Mouse (Mus musculus) embryonic facial prominence, embryonic 12.5 days (tissue): ENCODE results near the gene Srms. TPM values are rescaled to one million over a fixed set of nuclear protein-coding genes. Genes with fewer than 3 reads are reported as not detected.

Source experiments
- ATAC-seq: fragments of 200-750 bp; cut with Nextera tagmentation; 2 replicates; pipeline ENCODE4 v1.8.0; 2017; ENCODE audit not compliant: insufficient number of reproducible peaks, insufficient read depth, low FRiP score, low TSS enrichment
- H3K27ac ChIP-seq: fragments of 300-500 bp; sonication (generic); 2 replicates; pipeline ENCODE4 v1.5.1; 2016; ENCODE audit warnings: mild to moderate bottlenecking
- H3K27me3 ChIP-seq: fragments of 300-500 bp; sonication (generic); 2 replicates; pipeline ENCODE4 v1.6.1; 2016; ENCODE audit warnings: mild to moderate bottlenecking, moderate library complexity
- H3K36me3 ChIP-seq: fragments of 300-500 bp; sonication (generic); 2 replicates; pipeline ENCODE4 v1.6.1; 2016; ENCODE audit warnings: mild to moderate bottlenecking
- H3K4me1 ChIP-seq: fragments of 300-500 bp; sonication (generic); 2 replicates; pipeline ENCODE4 v1.6.1; 2016
- H3K4me2 ChIP-seq: fragments of 300-500 bp; sonication (generic); replicated peaks from 2 replicates; pipeline ENCODE4 v1.6.1; 2016; ENCODE audit warnings: mild to moderate bottlenecking, moderate library complexity
- H3K4me3 ChIP-seq: fragments of 300-500 bp; sonication (generic); 2 replicates; pipeline ENCODE4 v1.5.1; 2016; ENCODE audit warnings: mild to moderate bottlenecking
- H3K9ac ChIP-seq: fragments of 300-500 bp; sonication (generic); 2 replicates; pipeline ENCODE4 v1.6.1; 2016; ENCODE audit warnings: mild to moderate bottlenecking, moderate library complexity
- H3K9me3 ChIP-seq: fragments of 300-500 bp; sonication (generic); 2 replicates; pipeline ENCODE4 v1.6.1; 2016; ENCODE audit warnings: mild to moderate bottlenecking, moderate library complexity
- WGBS: fragments of 180-500 bp; shearing (Covaris S2); methylation state at CpG from one replicate; pipeline ENCODE4 v1.1.7; 2016; 5-methylcytosine and 5-hydroxymethylcytosine counted together
- polyA plus RNA-seq: library from polyadenylated mRNA; unstranded; fragments of >200 nt; fragmentation: Nextera tagmentation; extraction: Ambion mirVana; gene quantifications from 2 replicates; pipeline ENCODE4 v1.2.1, GENCODE M21; 2016

The Srms gene
- polyA plus RNA-seq, 1 experiment from 2014 or later: 0.12 TPM

GRCm38 (mm10) chr2:181189321-181189720 lies 23.7 kb downstream of the Srms start:
- H3K27ac ChIP-seq: peak overlapping the region; percentile 57; the same call in 1 of the 2 replicates
- H3K9ac ChIP-seq: no peak overlapping the region
- 75% methylated on average over 1 of the region's 1 CpGs for WGBS
- no peak for ATAC-seq
- peaks cover 10% of the 10 kb centered on the region for H3K4me1 ChIP-seq
- H3K4me3 ChIP-seq: no peak overlapping the region
- H3K9me3 ChIP-seq: no peaks in the 10 kb centered on the region
- H3K4me2 ChIP-seq: no peak overlapping the region
- H3K36me3 ChIP-seq: peaks cover 8% of the 10 kb centered on the region; the same call in 1 of the 2 replicates
- H3K27me3 ChIP-seq: no peaks in the 10 kb centered on the region

- Histone ChIP-seq H3K4me1 (peaks cover 10% of the 10 kb centered on the region), H3K27me3 (no peaks in the 10 kb centered on the region), H3K36me3 (peaks cover 8% of the 10 kb centered on the region; the same call in 1 of the 2 replicates), H3K4me2 (peak overlapping the region; percentile 69), H3K4me3 (peak overlapping the region; percentile 77), H3K9me3 (no peaks in the 10 kb centered on the region), H3K27ac (peak overlapping the region; percentile 57), H3K9ac (peak overlapping the region; percentile 40; the same call in 1 of the 2 replicates)
- ATAC-seq: no peak
- WGBS: 31% methylated on average over 2 of the region's 2 CpGs
Observed at GRCm38 (mm10) chr2:181188681-181189080, 24.3 kb downstream of the Srms start.

GRCm38 (mm10) chr2:181187121-181188000 lies 25.6 kb downstream of the Srms start, which contains the start of gene Ppdpf:
TSS of gene Ppdpf (plus strand) at chr2:181187247.
- no peaks in the 10 kb centered on the region for H3K27me3 ChIP-seq
- peak within 1 kb of the TSS; percentile 94 for H3K27ac ChIP-seq
- peak within 1 kb of the TSS; percentile 69 for H3K4me2 ChIP-seq
- H3K36me3 ChIP-seq: peaks cover 8% of the 10 kb centered on the region; the same call in 1 of the 2 replicates
- H3K4me1 ChIP-seq: peaks cover 10% of the 10 kb centered on the region
- under 1% methylated on average over 64 of the region's 64 CpGs for WGBS
- no peaks in the 10 kb centered on the region for H3K9me3 ChIP-seq
- peak within 1 kb of the TSS; percentile 95 for H3K9ac ChIP-seq
- peak within 1 kb of the TSS; percentile 77 for H3K4me3 ChIP-seq
- peak; percentile 95 for ATAC-seq

- Histone ChIP-seq H3K4me3 (peak overlapping the region; percentile 77), H3K9ac (peak overlapping the region; percentile 95; the same call in 1 of the 2 replicates), H3K9me3 (no peaks in the 10 kb centered on the region), H3K27ac (peak overlapping the region; percentile 94), H3K36me3 (peaks cover 8% of the 10 kb centered on the region; the same call in 1 of the 2 replicates), H3K27me3 (no peaks in the 10 kb centered on the region), H3K4me1 (peaks cover 10% of the 10 kb centered on the region), H3K4me2 (peak overlapping the region; percentile 69)
- under 1% methylated on average over 14 of the region's 14 CpGs for WGBS
- ATAC-seq: peak; percentile 78
Observed at GRCm38 (mm10) chr2:181186635-181187034, 26.4 kb downstream of the Srms start.

- no peaks in the 10 kb centered on the region for H3K36me3 ChIP-seq
- no peaks in the 10 kb centered on the region for H3K9me3 ChIP-seq
- no peak overlapping the region for H3K4me2 ChIP-seq
- H3K27ac ChIP-seq: no peak overlapping the region
- no peak for ATAC-seq
- 86% methylated on average over 6 of the region's 6 CpGs for WGBS
- H3K27me3 ChIP-seq: no peaks in the 10 kb centered on the region; the same call in 1 of the 2 replicates
- H3K4me3 ChIP-seq: no peak overlapping the region
- no peaks in the 10 kb centered on the region for H3K4me1 ChIP-seq
- H3K9ac ChIP-seq: no peak overlapping the region
Observed at GRCm38 (mm10) chr2:181180898-181181297, 32.1 kb downstream of the Srms start.

- Histone ChIP-seq H3K9ac (no peak overlapping the region), H3K4me1 (no peaks in the 10 kb centered on the region), H3K4me2 (no peak overlapping the region), H3K36me3 (no peaks in the 10 kb centered on the region), H3K27ac (no peak overlapping the region), H3K4me3 (no peak overlapping the region), H3K9me3 (no peaks in the 10 kb centered on the region), H3K27me3 (no peaks in the 10 kb centered on the region; the same call in 1 of the 2 replicates)
- no peak for ATAC-seq
- WGBS: 88% methylated on average over 5 of the region's 5 CpGs
Observed at GRCm38 (mm10) chr2:181178471-181178870, 34.5 kb downstream of the Srms start.

GRCm38 (mm10) chr2:181178015-181178414 lies 35.0 kb downstream of the Srms start:
- Histone ChIP-seq H3K36me3 (no peaks in the 10 kb centered on the region), H3K4me2 (no peak overlapping the region)
- no peak for ATAC-seq

GRCm38 (mm10) chr2:181174646-181175045 lies 38.3 kb downstream of the Srms start:
- H3K4me2 ChIP-seq: no peak overlapping the region
- no peaks in the 10 kb centered on the region for H3K27me3 ChIP-seq
- H3K9ac ChIP-seq: no peak overlapping the region
- no peak overlapping the region for H3K4me3 ChIP-seq
- no peak for ATAC-seq
- WGBS: 90% methylated on average over 3 of the region's 3 CpGs
- no peaks in the 10 kb centered on the region for H3K4me1 ChIP-seq
- H3K36me3 ChIP-seq: no peaks in the 10 kb centered on the region
- H3K27ac ChIP-seq: no peak overlapping the region
- no peaks in the 10 kb centered on the region for H3K9me3 ChIP-seq

More at GRCm38 (mm10) chr2:181178015-181178414, 35.0 kb downstream of the Srms start:
- no peak overlapping the region for H3K4me3 ChIP-seq
- no peaks in the 10 kb centered on the region for H3K4me1 ChIP-seq
- WGBS: 81% methylated on average over 3 of the region's 3 CpGs
- no peaks in the 10 kb centered on the region for H3K9me3 ChIP-seq
- no peak overlapping the region for H3K9ac ChIP-seq
- H3K27me3 ChIP-seq: no peaks in the 10 kb centered on the region; the same call in 1 of the 2 replicates
- no peak overlapping the region for H3K27ac ChIP-seq

GRCm38 (mm10) chr2:181166469-181166868 lies 46.5 kb downstream of the Srms start:
- H3K4me1 ChIP-seq: no peaks in the 10 kb centered on the region
- H3K27me3 ChIP-seq: 0 out of 2 replicates have a peak, but pooled peaks cover 3% of the 10 kb centered on the region
- no peak overlapping the region for H3K4me3 ChIP-seq
- H3K27ac ChIP-seq: no peak overlapping the region
- WGBS: 69% methylated on average over 5 of the region's 5 CpGs
- no peak overlapping the region for H3K9ac ChIP-seq
- no peaks in the 10 kb centered on the region for H3K36me3 ChIP-seq
- no peak overlapping the region for H3K4me2 ChIP-seq
- no peak for ATAC-seq
- H3K9me3 ChIP-seq: no peaks in the 10 kb centered on the region

GRCm38 (mm10) chr2:181160821-181161220 lies 52.2 kb downstream of the Srms start:
- Histone ChIP-seq H3K4me2 (no peak overlapping the region), H3K9me3 (no peaks in the 10 kb centered on the region), H3K27me3 (peaks cover 29% of the 10 kb centered on the region), H3K4me1 (peaks cover 6% of the 10 kb centered on the region; the same call in 1 of the 2 replicates), H3K9ac (no peak overlapping the region), H3K27ac (no peak overlapping the region), H3K4me3 (no peak overlapping the region), H3K36me3 (no peaks in the 10 kb centered on the region)
- 64% methylated on average over 4 of the region's 4 CpGs for WGBS
- no peak for ATAC-seq

- 0 out of 2 replicates have a peak, but pooled peaks have one; percentile 31 for ATAC-seq
- Histone ChIP-seq H3K27ac (no peak overlapping the region), H3K9me3 (no peaks in the 10 kb centered on the region), H3K4me1 (peaks cover 6% of the 10 kb centered on the region; the same call in 1 of the 2 replicates), H3K4me3 (no peak overlapping the region), H3K36me3 (no peaks in the 10 kb centered on the region), H3K9ac (no peak overlapping the region), H3K27me3 (peaks cover 40% of the 10 kb centered on the region), H3K4me2 (no peak overlapping the region)
- 3% methylated on average over 2 of the region's 2 CpGs for WGBS
Observed at GRCm38 (mm10) chr2:181159771-181160170, 53.2 kb downstream of the Srms start.

- WGBS: 52% methylated on average over 7 of the region's 7 CpGs
- H3K36me3 ChIP-seq: no peaks in the 10 kb centered on the region
- H3K27me3 ChIP-seq: peaks cover 46% of the 10 kb centered on the region
- no peak overlapping the region for H3K4me3 ChIP-seq
- H3K4me1 ChIP-seq: peaks cover 6% of the 10 kb centered on the region; the same call in 1 of the 2 replicates
- H3K9ac ChIP-seq: no peak overlapping the region
- H3K4me2 ChIP-seq: no peak overlapping the region
- no peak overlapping the region for H3K27ac ChIP-seq
- H3K9me3 ChIP-seq: no peaks in the 10 kb centered on the region
- no peak for ATAC-seq
Observed at GRCm38 (mm10) chr2:181159091-181159514, 53.9 kb downstream of the Srms start.
